Mouse (Mus musculus): ENCODE measurements around the gene Slc13a4. TPM values are rescaled to one million over a fixed set of nuclear protein-coding genes. Genes with fewer than 3 reads are reported as not detected.

Slc13a4 gene
- polyA plus RNA-seq, 1 experiment from 2014 or later = 0.65 TPM

DNA sequence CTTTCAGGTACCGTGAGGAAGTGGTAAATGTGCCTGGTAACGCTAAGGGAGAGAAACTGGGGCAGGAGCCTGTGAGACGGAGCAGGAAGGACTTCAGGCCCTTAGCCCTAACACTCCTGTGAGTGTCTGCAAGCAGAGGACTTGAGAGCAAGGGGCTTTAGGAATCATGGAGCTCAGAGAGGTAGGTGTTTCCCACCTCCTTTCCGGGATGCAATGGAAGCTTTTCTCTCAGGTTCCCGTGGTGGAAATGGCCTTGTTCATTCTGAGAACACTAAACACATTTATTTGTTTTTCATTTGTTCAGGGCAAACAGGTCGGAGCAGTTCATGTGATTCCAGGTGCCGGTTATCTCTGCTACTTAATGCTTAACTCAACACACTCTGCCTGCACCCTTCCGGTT, 29.9 kb upstream of the Slc13a4 start:
- no peak overlapping the region for H3K9ac ChIP-seq (ENCODE audit: low read length)
- no peaks in the 10 kb centered on the region for H3K27me3 ChIP-seq (replicated peaks; ENCODE audit: control insufficient read depth, insufficient read depth, low read length)
- H3K4me3 ChIP-seq (ENCODE audit: low read depth, low read length) = no peak overlapping the region
- no peak overlapping the region for H3K27ac ChIP-seq (ENCODE audit: low read depth)
- DNase-seq (ENCODE audit: low spot score) (no peak), ATAC-seq (replicated peaks; ENCODE audit: low FRiP score, low TSS enrichment, low read depth) (no peak)
- no peak overlapping the region for H3K4me2 ChIP-seq (ENCODE audit: low read length)
- no peaks in the 10 kb centered on the region for H3K4me1 ChIP-seq (replicated peaks; ENCODE audit: control insufficient read depth, insufficient read depth, low read length)
- H3K36me3 ChIP-seq (ENCODE audit: control insufficient read depth, insufficient read depth, low read length) = no peaks in the 10 kb centered on the region
- WGBS = 66% methylated on average over 8 of the region's 8 CpGs
- H3K9me3 ChIP-seq (ENCODE audit: control insufficient read depth, low read length) = no peaks in the 10 kb centered on the region

DNA sequence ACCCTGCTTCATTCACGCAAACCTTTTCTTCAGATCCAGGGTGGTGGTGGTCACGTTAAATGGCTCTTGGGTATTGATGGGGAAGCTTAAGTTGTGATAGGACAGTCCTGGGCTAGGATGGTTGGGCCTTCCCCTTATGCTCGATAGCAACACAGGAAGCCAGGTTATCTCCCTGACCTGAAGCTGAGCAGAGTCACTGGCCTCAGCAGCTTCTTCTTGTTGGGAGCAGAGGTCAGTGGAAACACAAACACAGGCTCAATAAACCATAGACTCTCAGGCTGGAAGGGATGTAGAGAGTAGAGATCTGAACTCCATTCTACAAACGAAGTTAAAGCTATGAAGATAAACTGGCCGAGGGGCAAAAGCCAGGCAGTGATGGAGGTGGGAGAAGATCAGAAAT, 27.5 kb upstream of the Slc13a4 start:
- no peaks in the 10 kb centered on the region for H3K27me3 ChIP-seq (replicated peaks; ENCODE audit: control insufficient read depth, insufficient read depth, low read length)
- no peaks in the 10 kb centered on the region for H3K4me1 ChIP-seq (replicated peaks; ENCODE audit: control insufficient read depth, insufficient read depth, low read length)
- ATAC-seq (replicated peaks; ENCODE audit: low FRiP score, low TSS enrichment, low read depth) = no peak
- H3K9me3 ChIP-seq (ENCODE audit: control insufficient read depth, low read length) = no peaks in the 10 kb centered on the region
- no peak overlapping the region for H3K27ac ChIP-seq (ENCODE audit: low read depth)
- H3K4me2 ChIP-seq (ENCODE audit: low read length) = no peak overlapping the region
- 36% methylated on average over 5 of the region's 5 CpGs for WGBS
- no peak for DNase-seq (ENCODE audit: low spot score)
- no peak overlapping the region for H3K4me3 ChIP-seq (ENCODE audit: low read depth, low read length)
- no peaks in the 10 kb centered on the region for H3K36me3 ChIP-seq (ENCODE audit: control insufficient read depth, insufficient read depth, low read length)
- H3K9ac ChIP-seq (ENCODE audit: low read length) = no peak overlapping the region

DNA sequence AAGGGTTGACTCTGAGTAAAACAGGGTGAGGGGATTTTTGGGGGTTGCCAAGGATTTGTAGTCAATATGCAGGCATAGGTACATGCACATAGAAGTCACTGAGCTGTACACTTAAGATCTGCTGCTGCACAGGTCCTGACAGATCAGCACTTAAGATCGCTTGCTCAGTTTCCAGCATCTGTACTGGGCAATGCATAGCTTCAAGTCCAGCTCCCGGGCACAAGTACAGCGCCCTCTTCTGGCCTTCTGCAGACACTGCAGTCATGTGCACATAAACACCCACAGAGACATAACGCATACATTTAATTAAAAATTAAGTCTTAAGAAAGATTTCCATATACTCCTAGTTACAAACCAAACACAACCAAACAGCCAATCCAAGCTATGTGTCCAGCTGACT, 26.3 kb upstream of the Slc13a4 start:
- no peak for ATAC-seq (replicated peaks; ENCODE audit: low FRiP score, low TSS enrichment, low read depth)
- Histone ChIP-seq H3K36me3 (ENCODE audit: control insufficient read depth, insufficient read depth, low read length) (no peaks in the 10 kb centered on the region), H3K9ac (ENCODE audit: low read length) (no peak overlapping the region), H3K27ac (ENCODE audit: low read depth) (no peak overlapping the region), H3K4me1 (replicated peaks; ENCODE audit: control insufficient read depth, insufficient read depth, low read length) (no peaks in the 10 kb centered on the region), H3K9me3 (ENCODE audit: control insufficient read depth, low read length) (no peaks in the 10 kb centered on the region), H3K4me2 (ENCODE audit: low read length) (no peak overlapping the region), H3K4me3 (ENCODE audit: low read depth, low read length) (no peak overlapping the region), H3K27me3 (replicated peaks; ENCODE audit: control insufficient read depth, insufficient read depth, low read length) (no peaks in the 10 kb centered on the region)
- WGBS = 74% methylated on average over 4 of the region's 4 CpGs
- DNase-seq (ENCODE audit: low spot score) = no peak

DNA sequence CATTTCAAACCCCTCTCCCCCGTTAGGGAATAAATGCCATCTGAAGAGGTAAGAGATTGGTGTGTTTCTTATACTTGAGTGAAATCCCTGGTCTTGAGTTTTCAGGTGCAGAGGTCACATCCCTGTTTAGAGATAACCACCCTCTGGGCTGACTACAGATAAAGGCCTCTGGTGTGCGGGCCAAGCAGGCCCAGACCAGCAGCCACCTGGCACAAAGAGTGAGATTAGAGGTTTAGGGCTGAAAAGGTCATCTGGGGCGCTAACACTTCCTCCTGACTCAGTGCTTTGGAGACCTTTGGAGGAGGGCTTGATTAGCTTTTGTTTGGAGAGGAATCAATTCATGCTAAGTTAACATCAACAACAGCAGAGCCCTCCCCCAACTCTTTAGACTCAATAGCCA, 25.7 kb upstream of the Slc13a4 start:
- DNase-seq (ENCODE audit: low spot score) = no peak
- H3K9ac ChIP-seq (ENCODE audit: low read length) = no peak overlapping the region
- no peaks in the 10 kb centered on the region for H3K4me1 ChIP-seq (replicated peaks; ENCODE audit: control insufficient read depth, insufficient read depth, low read length)
- H3K4me2 ChIP-seq (ENCODE audit: low read length) = no peak overlapping the region
- H3K9me3 ChIP-seq (ENCODE audit: control insufficient read depth, low read length) = no peaks in the 10 kb centered on the region
- no peak for ATAC-seq (replicated peaks; ENCODE audit: low FRiP score, low TSS enrichment, low read depth)
- H3K27me3 ChIP-seq (replicated peaks; ENCODE audit: control insufficient read depth, insufficient read depth, low read length) = no peaks in the 10 kb centered on the region
- 40% methylated on average over 3 of the region's 3 CpGs for WGBS
- H3K4me3 ChIP-seq (ENCODE audit: low read depth, low read length) = no peak overlapping the region
- H3K27ac ChIP-seq (ENCODE audit: low read depth) = no peak overlapping the region
- no peaks in the 10 kb centered on the region for H3K36me3 ChIP-seq (ENCODE audit: control insufficient read depth, insufficient read depth, low read length)

DNA sequence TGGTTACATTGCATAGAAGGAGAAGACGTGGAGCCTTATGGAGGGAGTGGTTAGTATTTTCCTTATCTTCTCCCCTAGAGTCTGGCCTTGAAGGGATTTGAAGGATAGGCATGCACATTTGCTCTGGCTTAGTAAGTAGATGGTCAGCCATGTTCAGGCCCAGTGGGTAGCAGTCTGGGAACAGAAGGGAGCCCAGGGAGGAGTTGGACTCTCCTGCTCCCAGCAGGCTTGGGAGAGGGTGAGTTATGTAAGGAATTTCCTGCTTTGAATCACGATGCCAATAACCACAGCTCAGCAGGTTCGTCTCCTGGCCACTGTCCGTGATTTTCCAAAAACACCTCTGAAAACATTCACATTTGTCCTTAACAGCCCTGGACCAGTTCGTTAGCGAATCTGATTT, 22.9 kb upstream of the Slc13a4 start:
- WGBS = 39% methylated on average over 6 of the region's 6 CpGs
- H3K9me3 ChIP-seq (ENCODE audit: control insufficient read depth, low read length) = no peaks in the 10 kb centered on the region
- H3K36me3 ChIP-seq (ENCODE audit: control insufficient read depth, insufficient read depth, low read length) = no peaks in the 10 kb centered on the region
- H3K27me3 ChIP-seq (replicated peaks; ENCODE audit: control insufficient read depth, insufficient read depth, low read length) = no peaks in the 10 kb centered on the region
- no peak overlapping the region for H3K4me2 ChIP-seq (ENCODE audit: low read length)
- DNase-seq (ENCODE audit: low spot score) = no peak
- peaks cover under 1% of the 10 kb centered on the region; the same call in 1 of the 2 replicates for H3K4me1 ChIP-seq (replicated peaks; ENCODE audit: control insufficient read depth, insufficient read depth, low read length)
- H3K27ac ChIP-seq (ENCODE audit: low read depth) = no peak overlapping the region
- no peak overlapping the region for H3K9ac ChIP-seq (ENCODE audit: low read length)
- H3K4me3 ChIP-seq (ENCODE audit: low read depth, low read length) = no peak overlapping the region
- ATAC-seq (replicated peaks; ENCODE audit: low FRiP score, low TSS enrichment, low read depth) = peak; percentile 55; the same call in 1 of the 2 replicates

DNA sequence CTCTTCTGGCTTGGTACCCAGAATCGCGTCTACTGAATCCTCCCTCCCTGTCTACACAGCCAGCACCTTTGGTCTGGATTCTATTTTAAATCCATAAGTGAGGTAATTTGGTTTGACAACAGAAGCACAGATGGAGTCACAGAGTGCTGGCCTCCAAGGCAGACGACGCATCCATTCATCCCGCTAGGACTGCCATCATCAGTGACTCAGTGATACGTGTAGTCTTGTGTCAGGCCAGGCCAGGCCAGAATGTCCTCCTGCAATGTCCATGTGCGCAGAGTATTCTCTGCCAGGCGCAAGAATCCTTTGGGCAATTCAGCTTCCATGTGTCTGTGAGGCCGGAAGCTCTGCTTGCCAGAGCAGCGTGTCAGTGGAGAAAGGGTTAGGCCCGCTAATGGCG, 22.0 kb upstream of the Slc13a4 start:
- 96% methylated on average over 12 of the region's 12 CpGs for WGBS
- Histone ChIP-seq H3K9ac (ENCODE audit: low read length) (no peak overlapping the region), H3K27ac (ENCODE audit: low read depth) (no peak overlapping the region), H3K4me1 (replicated peaks; ENCODE audit: control insufficient read depth, insufficient read depth, low read length) (peaks cover 3% of the 10 kb centered on the region; the same call in 1 of the 2 replicates), H3K4me3 (ENCODE audit: low read depth, low read length) (no peak overlapping the region), H3K36me3 (ENCODE audit: control insufficient read depth, insufficient read depth, low read length) (no peaks in the 10 kb centered on the region), H3K9me3 (ENCODE audit: control insufficient read depth, low read length) (no peaks in the 10 kb centered on the region), H3K27me3 (replicated peaks; ENCODE audit: control insufficient read depth, insufficient read depth, low read length) (no peaks in the 10 kb centered on the region), H3K4me2 (ENCODE audit: low read length) (no peak overlapping the region)
- ATAC-seq (replicated peaks; ENCODE audit: low FRiP score, low TSS enrichment, low read depth) (no peak), DNase-seq (ENCODE audit: low spot score) (no peak)

DNA sequence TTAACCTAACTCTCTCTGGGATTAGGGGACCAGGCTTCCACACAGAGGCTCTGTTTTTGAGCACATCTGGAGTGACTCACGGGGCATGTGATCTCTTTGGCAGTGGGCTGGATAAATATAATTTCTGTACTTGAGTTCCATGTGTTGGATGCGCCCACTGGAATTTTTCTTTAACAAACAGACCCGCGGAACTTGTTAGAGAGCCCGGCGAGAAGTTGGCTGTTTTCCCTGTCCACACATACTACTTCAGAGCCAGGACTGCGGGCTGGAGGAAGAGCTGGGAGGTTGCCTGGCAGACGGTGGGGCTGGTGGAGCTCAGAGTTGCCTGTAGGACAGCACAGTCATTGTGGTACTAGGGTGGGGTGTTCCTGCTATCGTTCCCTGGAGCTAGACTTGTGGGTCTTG, 18.2 kb upstream of the Slc13a4 start, which contains the start of gene Fam180a:
Gene Fam180a, minus strand, starts transcription at position 31 of the 405 bp plus-strand sequence.
- Histone ChIP-seq H3K27me3 (replicated peaks; ENCODE audit: control insufficient read depth, insufficient read depth, low read length) (no peaks in the 10 kb centered on the region), H3K4me1 (replicated peaks; ENCODE audit: control insufficient read depth, insufficient read depth, low read length) (peaks cover 3% of the 10 kb centered on the region; the same call in 1 of the 2 replicates), H3K27ac (ENCODE audit: low read depth) (no peak within 1 kb of the TSS), H3K4me3 (ENCODE audit: low read depth, low read length) (no peak within 1 kb of the TSS), H3K9ac (ENCODE audit: low read length) (no peak within 1 kb of the TSS), H3K9me3 (ENCODE audit: control insufficient read depth, low read length) (no peaks in the 10 kb centered on the region), H3K4me2 (ENCODE audit: low read length) (no peak within 1 kb of the TSS; the same call in 1 of the 2 replicates), H3K36me3 (ENCODE audit: control insufficient read depth, insufficient read depth, low read length) (no peaks in the 10 kb centered on the region)
- 37% methylated on average over 9 of the region's 9 CpGs for whole genome bisulfite sequencing
- ATAC-seq (replicated peaks; ENCODE audit: low FRiP score, low TSS enrichment, low read depth) (no peak; the same call in 1 of the 2 replicates), DNase-seq (ENCODE audit: low spot score) (no peak)

DNA sequence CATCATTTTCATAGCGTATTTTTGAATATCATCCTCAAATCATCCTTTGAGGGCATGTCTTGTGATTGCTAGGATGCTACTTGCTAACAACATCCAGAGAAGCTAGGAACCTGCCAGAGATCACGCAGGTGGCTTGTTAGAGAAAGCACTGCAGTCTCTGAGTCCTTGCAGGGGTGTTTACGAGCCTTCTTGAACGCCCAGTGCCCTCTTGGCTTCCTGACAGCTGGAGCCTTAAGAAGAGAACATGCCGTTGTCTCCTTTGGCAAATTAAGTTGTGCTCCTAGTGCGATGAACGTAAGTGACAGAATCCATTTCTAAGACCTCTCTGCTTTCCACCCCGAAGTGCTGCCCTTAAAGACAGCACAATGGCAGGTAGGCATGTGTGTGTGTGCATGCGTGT, 16.4 kb upstream of the Slc13a4 start:
- Histone ChIP-seq H3K27me3 (replicated peaks; ENCODE audit: control insufficient read depth, insufficient read depth, low read length) (no peaks in the 10 kb centered on the region), H3K27ac (ENCODE audit: low read depth) (no peak overlapping the region), H3K4me2 (ENCODE audit: low read length) (no peak overlapping the region), H3K4me3 (ENCODE audit: low read depth, low read length) (no peak overlapping the region), H3K9ac (ENCODE audit: low read length) (no peak overlapping the region), H3K36me3 (ENCODE audit: control insufficient read depth, insufficient read depth, low read length) (no peaks in the 10 kb centered on the region), H3K9me3 (ENCODE audit: control insufficient read depth, low read length) (no peaks in the 10 kb centered on the region), H3K4me1 (replicated peaks; ENCODE audit: control insufficient read depth, insufficient read depth, low read length) (peaks cover 3% of the 10 kb centered on the region; the same call in 1 of the 2 replicates)
- no peak for DNase-seq (ENCODE audit: low spot score)
- ATAC-seq (replicated peaks; ENCODE audit: low FRiP score, low TSS enrichment, low read depth) = no peak
- 72% methylated on average over 9 of the region's 9 CpGs for WGBS

DNA sequence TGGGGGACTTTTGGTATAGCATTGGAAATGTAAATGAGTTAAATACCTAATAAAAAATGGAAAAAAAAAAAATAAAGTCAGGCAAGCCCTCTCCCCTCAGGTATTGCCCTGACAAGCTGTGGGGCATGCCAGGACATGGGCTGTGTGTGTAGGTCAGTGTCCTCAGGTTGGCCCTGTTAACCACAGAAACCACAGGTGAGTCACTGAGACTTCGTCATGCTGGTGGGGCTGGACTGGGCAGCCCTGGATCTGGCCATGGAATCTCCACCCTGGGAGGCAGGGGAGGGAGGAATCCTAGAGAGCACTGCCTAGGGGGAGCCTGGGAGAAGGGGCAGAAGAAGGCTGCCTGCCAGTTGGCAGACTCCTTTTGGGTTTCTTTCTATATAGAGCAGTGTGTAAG, 15.1 kb upstream of the Slc13a4 start:
- DNase-seq (ENCODE audit: low spot score) = no peak
- no peak for ATAC-seq (replicated peaks; ENCODE audit: low FRiP score, low TSS enrichment, low read depth)
- Histone ChIP-seq H3K27me3 (replicated peaks; ENCODE audit: control insufficient read depth, insufficient read depth, low read length) (no peaks in the 10 kb centered on the region), H3K4me1 (replicated peaks; ENCODE audit: control insufficient read depth, insufficient read depth, low read length) (peaks cover 3% of the 10 kb centered on the region; the same call in 1 of the 2 replicates), H3K4me2 (ENCODE audit: low read length) (no peak overlapping the region), H3K4me3 (ENCODE audit: low read depth, low read length) (no peak overlapping the region), H3K9ac (ENCODE audit: low read length) (no peak overlapping the region), H3K27ac (ENCODE audit: low read depth) (no peak overlapping the region), H3K36me3 (ENCODE audit: control insufficient read depth, insufficient read depth, low read length) (no peaks in the 10 kb centered on the region), H3K9me3 (ENCODE audit: control insufficient read depth, low read length) (no peaks in the 10 kb centered on the region)
- WGBS = 95% methylated on average over 1 of the region's 1 CpGs
